Mouse (Mus musculus) stomach, adult 2 months (tissue): ENCODE results near the gene Ubap1. TPM values are rescaled to one million over a fixed set of nuclear protein-coding genes. Genes with fewer than 3 reads are reported as not detected.

Experiments used
- polyA plus RNA-seq: library from polyadenylated mRNA; depleted of rRNA; stranded (reverse); fragments of >200 nt; gene quantifications from 2 replicates; pipeline ENCODE4 v1.2.3, GENCODE M21; 2012; rRNA removed

Ubap1 gene
- 8.7 and 11.2 TPM in 2 replicates for polyA plus RNA-seq

GRCm38 (mm10) chr4:41348584-41349198 is at the start of gene Ubap1:
Gene Ubap1 (plus strand): TSS chr4:41348996.

DNA sequence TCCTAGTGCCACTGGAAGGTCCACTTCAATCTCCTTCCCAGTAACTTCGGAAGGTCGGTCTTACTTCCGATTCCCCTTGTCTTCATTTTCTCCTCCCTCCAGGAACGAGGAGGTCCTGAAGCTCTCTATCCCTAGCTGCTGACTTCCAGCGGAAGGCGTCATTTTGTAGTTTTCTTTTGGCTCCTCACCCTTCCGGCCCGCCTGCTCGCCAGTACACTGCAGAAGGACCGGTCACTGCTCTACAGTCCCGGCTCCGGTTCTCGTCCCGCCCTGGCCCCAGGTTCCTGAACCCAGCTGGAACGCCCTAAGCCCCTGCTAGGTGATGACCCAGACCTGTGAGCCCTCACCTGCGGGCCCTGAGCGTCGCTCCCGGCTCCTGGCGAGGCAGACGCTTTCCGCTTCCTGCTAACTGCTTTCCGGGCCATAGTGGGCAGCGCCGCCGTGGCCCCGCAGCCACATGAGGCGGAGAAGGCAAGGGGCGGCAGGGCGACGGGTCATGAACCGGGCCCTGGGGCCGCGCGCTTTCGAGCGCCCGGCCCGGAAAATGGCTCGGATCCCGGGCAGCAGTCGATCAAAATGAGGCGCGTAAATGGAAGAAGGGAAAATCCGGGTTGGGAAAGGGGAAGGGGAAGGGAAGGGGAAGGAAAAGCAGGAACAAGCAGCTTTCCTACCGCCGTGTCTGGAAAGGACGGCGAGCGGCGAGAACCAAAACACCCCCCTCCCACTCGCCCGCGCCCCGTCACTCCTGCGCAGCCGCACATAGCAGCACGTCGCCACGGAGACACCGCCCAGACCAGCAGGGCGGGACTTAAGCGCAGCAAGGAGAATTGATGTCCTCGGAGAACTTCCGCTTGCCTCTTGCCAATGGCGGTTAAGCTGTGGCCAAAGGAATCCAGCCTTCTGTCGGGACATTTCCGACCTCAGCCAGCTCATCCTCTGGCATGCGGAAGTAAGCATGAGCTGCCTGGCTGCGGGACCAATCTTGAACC is 34.4 kb upstream of the Ubap1 start, which contains the start of gene Dcaf12:
Dcaf12 (minus strand) TSS at position 749 of the 989 bp plus-strand sequence.

Other genes starting within 250 kb of the Ubap1 start
- 15.8 and 18.2 TPM in 2 replicates for gene Nol6, start 224.5 kb upstream of the Ubap1 start, polyA plus RNA-seq
- 12.8 and 19.4 TPM in 2 replicates for gene Ube2r2, start 213.3 kb upstream of the Ubap1 start, polyA plus RNA-seq
- gene Ubap2, start 73.9 kb upstream of the Ubap1 start, polyA plus RNA-seq = 97.0 and 116 TPM in 2 replicates
- 8.7 and 9.7 TPM in 2 replicates for gene Dcaf12, start 34.1 kb upstream of the Ubap1 start, polyA plus RNA-seq
- gene Kif24, start 115.9 kb downstream of the Ubap1 start, polyA plus RNA-seq = 0.16 and 0.18 TPM in 2 replicates
- gene Nudt2, start 116.2 kb downstream of the Ubap1 start, polyA plus RNA-seq = 1.6 and 3.0 TPM in 2 replicates
- 3.1 and 4.9 TPM in 2 replicates for gene AI464131, start 154.1 kb downstream of the Ubap1 start, polyA plus RNA-seq
- gene 1110017D15Rik, start 168.3 kb downstream of the Ubap1 start, polyA plus RNA-seq = 0.37 and 0.47 TPM in 2 replicates
- gene Fam219a, start 220.5 kb downstream of the Ubap1 start, polyA plus RNA-seq = 15.4 and 24.4 TPM in 2 replicates
- gene Dnaic1, start 220.8 kb downstream of the Ubap1 start, polyA plus RNA-seq = 14.8 and 21.6 TPM in 2 replicates